Mouse (Mus musculus) large intestine, adult 2 months (tissue): Measurements from ENCODE around the gene Ccnt2. TPM values are rescaled to one million over a fixed set of nuclear protein-coding genes. Genes with fewer than 3 reads are reported as not detected.
A peak's percentile ranks its signal among the peaks of the same experiment; 100 is the strongest.

Experiments used
- DNase-seq: peaks from one replicate; pipeline ENCODE4 v3.0.0-alpha.2; 2012; ENCODE audit warnings: low read depth, low spot score
- whole genome bisulfite sequencing: fragments of 180-500 bp; shearing (Covaris S2); methylation state at CpG from one replicate; pipeline ENCODE4 v1.1.7; 2018; 5-methylcytosine and 5-hydroxymethylcytosine counted together
- polyA plus RNA-seq: library from polyadenylated mRNA; depleted of rRNA; stranded (reverse); fragments of >200 nt; gene quantifications from 2 replicates; pipeline ENCODE4 v1.2.3, GENCODE M21; 2012

The Ccnt2 gene
- polyA plus RNA-seq, 1 experiment: 8.4 TPM

GRCm38 (mm10) chr1:127785882-127786281 lies 11.9 kb downstream of the Ccnt2 start:
- DNase-seq: no peak
- 44% methylated on average over 1 of the region's 1 CpGs for WGBS

GRCm38 (mm10) chr1:127788943-127789342 lies 15.0 kb downstream of the Ccnt2 start:
- WGBS: 83% methylated on average over 6 of the region's 6 CpGs
- no peak for DNase-seq

GRCm38 (mm10) chr1:127793459-127793858 lies 19.5 kb downstream of the Ccnt2 start:
- no peak for DNase-seq
- 97% methylated on average over 1 of the region's 1 CpGs for WGBS

DNA sequence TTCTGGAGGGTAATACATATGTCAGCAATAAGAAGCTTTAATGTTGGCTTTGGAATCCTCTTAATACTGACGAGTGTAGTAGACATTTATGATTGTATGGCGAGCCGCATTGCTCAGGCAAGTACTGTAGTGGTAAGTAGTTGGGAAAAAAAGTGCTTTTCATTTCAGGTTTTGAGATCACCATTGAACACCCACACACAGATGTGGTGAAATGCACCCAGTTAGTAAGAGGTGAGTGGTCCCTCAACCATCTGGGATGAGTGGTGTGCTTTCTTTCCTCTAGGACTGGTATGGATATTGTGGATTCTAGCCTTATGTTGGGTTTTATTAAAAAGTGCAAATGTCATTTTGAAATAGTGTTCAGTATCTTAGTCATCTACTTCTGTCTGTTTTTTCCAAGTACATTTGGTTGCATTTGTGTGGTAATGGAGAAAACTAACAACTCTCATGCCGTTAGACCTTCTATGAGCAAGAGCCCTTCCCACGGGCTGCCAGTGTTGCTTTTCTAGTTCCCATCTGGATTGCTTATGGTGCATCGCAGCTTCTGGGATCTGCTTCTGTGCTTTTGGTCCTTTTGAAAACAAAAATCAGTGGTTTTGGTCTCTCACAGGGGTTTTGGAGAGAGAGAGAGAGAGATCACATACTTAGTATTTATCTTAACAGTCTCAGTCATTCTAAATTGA lies 21.3 kb downstream of the Ccnt2 start:
- WGBS: 88% methylated on average over 6 of the region's 6 CpGs
- no peak for DNase-seq

GRCm38 (mm10) chr1:127796341-127796740 lies 22.4 kb downstream of the Ccnt2 start:
- WGBS: 61% methylated on average over 4 of the region's 4 CpGs
- no peak for DNase-seq

- DNase-seq: no peak
- WGBS: 87% methylated on average over 1 of the region's 1 CpGs
These were observed 22.8 kb downstream of the Ccnt2 start for GRCm38 (mm10) chr1:127796752-127797151.

DNA sequence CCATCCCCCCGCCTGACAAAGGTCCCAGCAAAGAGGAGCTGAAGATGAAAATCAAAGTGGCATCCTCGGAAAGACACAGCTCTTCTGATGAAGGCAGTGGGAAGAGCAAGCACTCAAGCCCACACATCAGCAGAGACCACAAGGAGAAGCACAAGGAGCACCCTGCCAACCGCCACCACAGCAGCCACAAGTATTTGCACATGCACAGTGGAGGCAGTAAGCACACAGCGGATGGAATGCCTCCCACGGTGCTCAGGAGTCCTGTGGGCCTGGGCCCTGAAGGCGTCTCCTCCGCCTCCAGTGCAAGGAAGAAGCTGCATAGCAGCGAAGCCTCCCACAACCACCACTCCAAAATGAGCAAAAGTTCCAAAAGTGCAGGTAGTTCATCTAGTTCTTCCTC lies 29.0 kb downstream of the Ccnt2 start:
- DNase-seq: no peak
- 86% methylated on average over 8 of the region's 8 CpGs for WGBS

- DNase-seq: no peak
- 83% methylated on average over 7 of the region's 7 CpGs for WGBS
These were observed 34.7 kb downstream of the Ccnt2 start for GRCm38 (mm10) chr1:127808671-127809070.

DNA sequence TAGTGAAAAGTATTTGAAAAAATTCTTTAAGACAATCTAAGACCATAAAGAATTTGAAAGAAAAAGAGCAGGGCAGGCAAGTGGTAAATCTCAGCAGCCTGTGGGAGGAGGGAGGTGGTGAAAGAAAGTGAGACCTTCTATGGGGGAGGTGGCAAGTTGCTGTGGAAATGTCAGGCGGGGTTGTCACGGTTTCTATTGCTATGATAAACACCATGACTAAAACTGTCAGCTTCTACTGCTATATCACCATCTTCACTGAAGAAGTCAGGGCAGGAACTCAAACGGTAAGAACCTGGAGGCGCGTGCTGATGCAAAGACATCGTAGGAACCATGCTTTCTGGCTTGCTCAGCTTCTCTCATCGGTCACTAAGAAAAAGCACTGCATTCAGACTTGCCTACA lies 39.0 kb downstream of the Ccnt2 start:
- DNase-seq: no peak
- WGBS: 68% methylated on average over 7 of the region's 7 CpGs

GRCm38 (mm10) chr1:127816381-127816780 lies 42.4 kb downstream of the Ccnt2 start:
- no peak for DNase-seq
- 62% methylated on average over 6 of the region's 6 CpGs for WGBS

DNA sequence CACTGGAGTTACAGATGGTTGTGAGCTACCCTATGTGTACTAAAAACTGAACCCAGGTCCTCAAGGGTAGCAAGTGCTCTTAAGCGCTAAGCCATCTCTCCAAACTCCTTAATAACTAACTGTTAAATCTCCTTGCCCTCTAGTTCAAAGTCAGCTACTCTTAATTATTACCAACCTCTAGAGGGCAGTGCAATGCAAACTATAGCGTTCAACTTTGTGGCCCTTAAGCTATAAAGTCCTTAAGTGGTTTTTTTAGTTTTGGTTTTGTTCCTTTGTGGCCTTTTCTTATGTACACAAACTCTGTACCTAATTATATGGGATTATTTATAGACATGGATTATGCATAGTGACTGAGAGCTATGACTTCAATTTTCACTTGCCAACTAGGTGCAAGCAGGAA lies 53.4 kb downstream of the Ccnt2 start:
- 4% methylated on average over 2 of the region's 2 CpGs for WGBS

DNA sequence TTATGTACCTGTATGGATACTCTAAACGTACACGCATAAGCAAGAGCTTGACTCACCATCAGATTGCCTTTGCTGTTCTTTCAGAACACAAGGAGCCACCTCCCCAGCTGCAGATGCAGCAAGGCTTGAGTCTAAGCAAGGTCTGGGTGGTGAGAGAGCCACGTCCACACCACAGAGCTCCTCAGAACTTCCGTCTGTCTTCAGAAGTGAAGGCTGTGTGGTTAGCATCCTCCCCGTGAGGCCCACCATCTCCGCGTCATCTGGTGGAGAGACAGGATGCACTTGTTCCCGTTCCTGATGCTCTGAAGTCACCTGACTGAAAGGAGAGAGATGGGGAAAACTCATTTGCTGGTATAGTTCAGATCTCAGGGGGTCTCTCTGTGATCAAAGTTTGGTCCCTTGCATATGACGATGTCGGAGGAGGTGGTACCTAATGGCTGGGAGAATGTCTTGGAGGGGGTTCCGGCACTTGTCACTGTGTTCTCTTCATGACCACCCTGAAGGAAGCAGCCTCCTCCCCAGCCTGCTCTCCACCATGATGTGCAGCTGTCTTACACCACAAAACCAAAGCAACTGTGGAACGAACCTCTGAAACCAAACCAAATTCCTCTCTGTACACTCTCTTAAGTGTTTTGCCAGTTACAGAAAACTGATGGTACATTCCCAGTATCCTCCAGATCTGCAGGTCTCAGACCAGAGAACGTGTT lies 56.4 kb downstream of the Ccnt2 start:
- DNase-seq: no peak
- 82% methylated on average over 13 of the region's 13 CpGs for WGBS

More for the DNA sequence above, 53.4 kb downstream of the Ccnt2 start:
- peak; percentile 57 for DNase-seq

DNA sequence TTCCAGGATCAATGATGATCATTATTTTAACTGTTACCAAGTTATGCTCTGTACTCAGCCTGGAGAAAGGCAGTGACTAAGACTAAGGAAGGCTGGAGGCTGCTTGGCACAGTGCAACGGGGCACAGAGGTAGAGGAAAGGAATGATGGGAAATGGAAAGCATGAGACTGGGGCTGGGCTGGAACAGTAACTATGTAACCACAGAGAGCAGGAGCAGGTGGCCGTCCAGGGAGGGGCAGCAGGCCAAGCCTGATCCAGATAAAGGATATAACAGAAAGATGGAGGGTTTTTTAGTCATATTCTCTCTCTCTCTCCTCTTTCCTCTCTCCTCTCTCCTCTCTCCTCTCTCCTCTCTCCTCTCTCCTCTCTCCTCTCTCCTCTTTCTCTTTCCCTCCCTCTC lies 59.8 kb downstream of the Ccnt2 start:
- 13% methylated on average over 2 of the region's 2 CpGs for WGBS
- no peak for DNase-seq

GRCm38 (mm10) chr1:127834202-127834601 lies 60.2 kb downstream of the Ccnt2 start:
- 58% methylated on average over 4 of the region's 4 CpGs for WGBS
- no peak for DNase-seq

GRCm38 (mm10) chr1:127836619-127837018 lies 62.7 kb downstream of the Ccnt2 start:
- DNase-seq: no peak
- WGBS: 29% methylated on average over 4 of the region's 4 CpGs

GRCm38 (mm10) chr1:127838602-127839001 lies 64.6 kb downstream of the Ccnt2 start:
- WGBS: 25% methylated on average over 1 of the region's 1 CpGs
- DNase-seq: no peak

- 91% methylated on average over 5 of the region's 5 CpGs for WGBS
- no peak for DNase-seq
These were observed 71.5 kb downstream of the Ccnt2 start for GRCm38 (mm10) chr1:127845472-127845871.

DNA sequence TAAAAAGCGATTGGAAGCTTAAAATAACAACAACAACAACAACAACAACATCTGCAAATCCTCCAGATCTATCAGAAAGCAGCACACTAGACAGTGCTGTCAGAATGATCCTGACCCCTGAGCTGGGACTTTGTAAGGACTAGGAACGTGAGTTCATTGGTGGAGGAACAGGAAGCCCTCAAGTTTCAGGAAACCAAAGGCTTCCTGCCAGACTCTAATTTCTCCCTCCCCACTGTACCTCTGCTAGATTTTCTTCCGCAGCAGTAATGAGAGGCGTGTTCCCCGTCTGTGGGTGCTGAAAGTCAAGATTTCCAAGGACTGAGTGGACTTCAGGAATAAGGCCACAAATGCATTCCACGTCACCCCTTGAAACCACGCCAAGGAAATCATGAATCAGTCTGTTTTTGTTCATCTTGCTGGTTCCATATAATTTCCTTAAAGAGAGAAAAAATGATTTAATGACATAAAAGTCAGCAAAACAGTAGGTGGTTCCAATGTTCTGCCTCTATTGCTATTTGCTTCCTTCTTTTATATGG lies 76.2 kb downstream of the Ccnt2 start:
- DNase-seq: no peak
- 65% methylated on average over 7 of the region's 7 CpGs for WGBS

- 64% methylated on average over 14 of the region's 14 CpGs for WGBS
- no peak for DNase-seq
These were observed 80.7 kb downstream of the Ccnt2 start, which contains the start of gene Map3k19 for GRCm38 (mm10) chr1:127854486-127855222. Gene Map3k19 (minus strand): TSS chr1:127855031.
